Mouse (Mus musculus) T-helper 2 cell (primary cell): ENCODE data around the gene Naxd.
"Not testable (repeated sequence)": the region's sequence is repeated elsewhere in the genome, so short reads cannot be mapped to it uniquely, and the experiment has no call there.

Experiments used
- in situ Hi-C: fragments of 300-600 bp; cut with MboI, MseI; formaldehyde crosslinking; loops from one replicate; pipeline ENCODE4 v1.15.1; 2025; ENCODE audit warnings: high pct_unique_total_duplicates

The Naxd gene

GRCm38 (mm10) chr8:11497017-11497990, at the start of gene Naxd:
Gene Naxd, plus strand, starts transcription at chr8:11497506.
- in situ Hi-C loops: no loop called here

- in situ Hi-C loops: no loop called here
Measured at GRCm38 (mm10) chr8:11447910-11448570, 49.3 kb upstream of the Naxd start.

- in situ Hi-C loops: loop anchor here (5.0 kb wide), 1 partner anchor 37 kb away; no protein-coding TSS in a partner anchor
Measured at GRCm38 (mm10) chr8:11450184-11451113, 46.9 kb upstream of the Naxd start.

GRCm38 (mm10) chr8:11452152-11452551, 45.2 kb upstream of the Naxd start:
- in situ Hi-C loops: loop anchor here (5.0 kb wide), 1 partner anchor 35 kb away; no protein-coding TSS in a partner anchor

DNA sequence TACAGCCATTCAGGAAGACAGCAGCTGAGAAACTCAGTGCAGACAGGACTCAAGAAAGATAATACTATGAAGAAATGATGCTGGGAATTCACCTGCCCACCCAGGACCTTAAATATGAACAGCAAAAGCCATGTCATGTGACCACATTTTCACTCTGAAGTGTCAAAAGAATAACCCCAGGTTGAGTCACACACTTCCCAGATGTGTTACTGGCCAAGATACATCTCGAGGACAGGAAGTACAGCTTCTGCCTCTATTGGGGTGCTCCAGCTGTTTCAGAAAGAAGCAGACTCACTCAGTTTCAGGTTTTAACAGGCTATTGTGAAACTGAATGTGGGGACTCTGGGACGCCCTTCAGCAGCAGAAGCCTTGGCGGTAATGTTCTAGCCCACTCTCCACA, 44.7 kb upstream of the Naxd start:
- in situ Hi-C loops: loop anchor here (5.0 kb wide), 1 partner anchor 35 kb away; no protein-coding TSS in a partner anchor

DNA sequence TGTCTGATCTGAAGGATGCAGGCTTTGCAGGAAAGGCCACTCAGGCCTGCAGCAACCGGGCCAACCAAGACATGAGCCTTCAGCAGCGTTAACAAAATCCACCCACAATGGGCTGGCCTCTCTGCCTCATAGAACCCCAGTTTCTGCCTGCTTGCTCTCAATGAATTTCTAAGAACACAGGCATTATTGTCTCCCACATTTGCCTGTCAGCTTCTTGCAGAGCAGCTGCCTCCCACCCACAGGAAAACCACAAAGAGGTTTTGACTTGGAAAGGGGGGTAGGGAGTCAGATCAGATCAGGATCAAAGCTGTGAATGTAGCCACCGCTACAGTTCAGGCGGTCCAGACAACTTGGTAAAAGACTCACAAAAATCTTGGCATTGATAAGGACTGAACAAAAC, 44.3 kb upstream of the Naxd start:
- in situ Hi-C loops: loop anchor here (5.0 kb wide), 1 partner anchor 34 kb away; no protein-coding TSS in a partner anchor

- in situ Hi-C loops: loop anchor here (5.0 kb wide), 1 partner anchor 33 kb away; no protein-coding TSS in a partner anchor
Measured at GRCm38 (mm10) chr8:11454228-11454627, 43.1 kb upstream of the Naxd start.

- in situ Hi-C loops: no loop called here
Measured at GRCm38 (mm10) chr8:11457278-11457677, 40.0 kb upstream of the Naxd start.

- in situ Hi-C loops: no loop called here
Measured at GRCm38 (mm10) chr8:11457981-11458836, 39.1 kb upstream of the Naxd start.

DNA sequence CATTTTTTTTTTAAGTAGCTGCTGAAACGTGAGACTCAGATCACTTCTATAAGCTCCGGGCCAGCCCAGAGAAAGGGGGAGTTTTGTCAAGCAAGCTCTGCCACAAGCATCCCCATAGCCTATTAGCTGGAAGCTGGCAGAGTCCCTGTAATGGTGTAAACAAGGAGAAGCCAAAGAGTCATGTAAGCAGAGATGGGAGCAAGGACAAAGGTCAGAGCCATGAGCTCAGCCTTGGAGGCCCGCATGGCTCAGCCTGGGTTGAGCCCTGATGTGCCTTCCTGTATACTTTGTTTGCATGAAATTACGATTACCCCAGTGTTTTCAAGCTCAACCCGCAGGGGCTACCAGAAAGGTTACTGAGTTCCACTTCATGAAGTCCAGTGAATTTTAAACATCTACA, 38.3 kb upstream of the Naxd start:
- in situ Hi-C loops: no loop called here

- in situ Hi-C loops: no loop called here
Measured at GRCm38 (mm10) chr8:11460934-11461333, 36.4 kb upstream of the Naxd start.

- in situ Hi-C loops: no loop called here
Measured at GRCm38 (mm10) chr8:11461847-11462246, 35.5 kb upstream of the Naxd start.

DNA sequence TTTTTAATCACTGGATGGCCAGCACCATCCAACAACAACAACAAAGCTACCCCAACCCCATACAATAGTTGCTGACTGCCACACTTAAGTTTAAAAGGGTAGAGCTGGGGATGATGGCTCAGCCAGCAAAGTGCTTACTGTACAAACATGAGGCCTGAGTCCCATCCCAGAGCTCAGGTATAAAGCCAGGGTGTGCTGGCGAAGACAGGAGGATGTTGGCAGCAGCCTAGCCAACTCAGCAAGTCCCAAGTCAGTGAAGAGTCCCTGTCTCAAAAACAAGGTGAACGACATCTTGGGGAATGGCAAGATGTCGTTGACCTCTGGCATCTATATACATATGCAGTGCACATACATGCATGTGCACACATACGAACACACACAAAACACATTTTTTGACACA, 34.7 kb upstream of the Naxd start:
- in situ Hi-C loops: no loop called here

DNA sequence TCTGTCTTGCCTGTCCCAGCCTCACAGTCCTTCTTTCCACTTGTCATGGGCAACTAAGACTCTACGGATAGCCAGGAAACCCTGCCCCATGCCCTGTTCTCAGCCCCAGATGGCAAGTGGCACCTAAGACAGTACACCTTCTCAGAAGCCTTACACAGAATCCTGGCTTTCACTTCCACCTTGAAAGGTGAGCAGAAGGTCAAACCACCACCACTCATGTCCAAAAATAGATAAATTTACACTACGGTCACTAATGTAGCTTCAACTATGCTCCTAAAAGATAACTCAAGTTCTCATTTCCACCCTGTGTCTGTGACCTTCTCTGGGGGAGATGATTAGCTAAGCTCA, 33.8 kb upstream of the Naxd start:
- in situ Hi-C loops: no loop called here

GRCm38 (mm10) chr8:11463889-11464706, 33.2 kb upstream of the Naxd start:
- in situ Hi-C loops: no loop called here

DNA sequence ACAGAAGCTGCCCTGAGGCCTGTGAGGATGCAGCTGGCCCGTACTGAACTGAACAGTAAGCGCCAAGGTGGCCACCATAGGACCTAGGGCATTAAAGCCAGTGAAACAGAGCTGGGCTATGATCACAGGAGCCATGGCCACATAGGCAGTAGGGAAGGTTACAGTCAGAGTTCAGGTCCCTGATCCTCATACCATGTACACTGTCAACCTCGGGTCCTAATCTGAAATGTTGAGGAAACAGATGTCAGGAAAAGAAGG, 32.7 kb upstream of the Naxd start:
- in situ Hi-C loops: no loop called here

DNA sequence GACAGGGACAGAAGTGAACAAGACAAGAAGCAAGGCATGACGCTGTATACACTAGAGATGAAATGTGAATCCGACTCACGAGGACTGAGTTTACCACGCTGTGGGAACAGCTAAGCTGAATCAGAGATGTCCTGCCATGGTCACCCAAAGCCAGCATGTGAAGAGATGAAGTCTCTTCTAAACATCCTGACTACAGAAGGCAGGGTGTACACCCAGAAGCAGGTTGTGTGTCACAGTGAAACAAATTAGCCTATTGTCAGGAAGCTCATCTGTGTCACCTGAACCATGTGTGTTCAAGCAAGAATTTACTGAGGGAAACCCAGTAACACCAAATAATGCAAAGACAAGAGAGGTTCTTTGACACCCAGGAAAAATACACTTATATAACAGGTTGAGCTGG, 31.7 kb upstream of the Naxd start:
- in situ Hi-C loops: no loop called here

- in situ Hi-C loops: not testable (repeated sequence)
Measured at GRCm38 (mm10) chr8:11466528-11466927, 30.8 kb upstream of the Naxd start.

- in situ Hi-C loops: no loop called here
Measured at GRCm38 (mm10) chr8:11469095-11469494, 28.2 kb upstream of the Naxd start.

DNA sequence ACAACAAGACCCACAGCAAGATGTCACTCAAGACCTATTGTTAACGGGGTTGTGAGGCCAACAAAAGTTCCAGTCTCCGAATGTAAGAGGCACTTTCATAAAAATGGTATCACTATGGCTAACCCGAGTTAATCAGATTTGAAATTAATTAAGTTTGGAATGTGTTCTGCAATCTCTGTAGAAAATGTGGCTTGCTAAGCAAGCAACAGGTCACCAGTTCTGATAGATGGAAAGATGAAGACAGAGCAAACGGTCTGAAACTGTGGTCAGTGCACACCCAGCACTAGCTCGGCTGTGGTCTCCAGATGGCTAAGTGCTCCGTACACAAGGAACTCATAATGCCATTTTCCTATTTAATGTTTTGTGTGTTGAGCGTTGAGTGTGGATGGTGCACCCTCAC, 26.6 kb upstream of the Naxd start:
- in situ Hi-C loops: no loop called here
